Mouse (Mus musculus) mouse trophoblast stem cell (cell line): ENCODE data around the gene Pcif1.
"Not testable (repeated sequence)": the region's sequence is repeated elsewhere in the genome, so short reads cannot be mapped to it uniquely, and the experiment has no call there.

Experiments used
- in situ Hi-C, 2 experiments: fragments of 300-500 bp; cut with MseI, MboI; formaldehyde crosslinking; loops; 2 replicates in 1 of 2; 3 replicates in 1 of 2; pipeline ENCODE4 v1.15.1; 2025

The Pcif1 gene

GRCm38 (mm10) chr2:164879228-164879567 lies at the start of gene Pcif1:
Gene Pcif1 (plus strand): TSS chr2:164879304.
- in situ Hi-C loops = no loop called here

- in situ Hi-C loops = no loop called here
These were observed 48.1 kb upstream of the Pcif1 start for GRCm38 (mm10) chr2:164831029-164831428.

- in situ Hi-C loops = no loop called here
These were observed 46.9 kb upstream of the Pcif1 start for GRCm38 (mm10) chr2:164832032-164832747.

GRCm38 (mm10) chr2:164832748-164833301 lies 46.3 kb upstream of the Pcif1 start, which contains the start of gene Ctsa:
Gene Ctsa (plus strand): TSS chr2:164832873.
- in situ Hi-C loops = no loop called here

GRCm38 (mm10) chr2:164833314-164833959 lies 45.7 kb upstream of the Pcif1 start, which contains the start of gene Neurl2:
Gene Neurl2 (minus strand): TSS chr2:164833456.
- in situ Hi-C loops = no loop called here

- in situ Hi-C loops = no loop called here
These were observed 44.6 kb upstream of the Pcif1 start for GRCm38 (mm10) chr2:164834531-164834930.

GRCm38 (mm10) chr2:164835164-164835563 lies 43.9 kb upstream of the Pcif1 start:
- in situ Hi-C loops = no loop called here

- in situ Hi-C loops = no loop called here
These were observed 33.3 kb upstream of the Pcif1 start for GRCm38 (mm10) chr2:164845782-164846181.

GRCm38 (mm10) chr2:164850061-164850460 lies 29.0 kb upstream of the Pcif1 start:
- in situ Hi-C loops = no loop called here

- in situ Hi-C loops = not testable (repeated sequence)
These were observed 23.5 kb upstream of the Pcif1 start for GRCm38 (mm10) chr2:164855572-164855971.

GRCm38 (mm10) chr2:164856309-164857100 lies 22.6 kb upstream of the Pcif1 start:
- in situ Hi-C loops = no loop called here

GRCm38 (mm10) chr2:164857101-164857821 lies 21.8 kb upstream of the Pcif1 start, which contains the start of gene Pltp:
Gene Pltp (minus strand): TSS chr2:164857711.
- in situ Hi-C loops = no loop called here

- in situ Hi-C loops = no loop called here
These were observed 21.1 kb upstream of the Pcif1 start for GRCm38 (mm10) chr2:164857842-164858553.

GRCm38 (mm10) chr2:164859155-164859554 lies 19.9 kb upstream of the Pcif1 start:
- in situ Hi-C loops = no loop called here

- in situ Hi-C loops = no loop called here
These were observed 19.3 kb upstream of the Pcif1 start for GRCm38 (mm10) chr2:164859640-164860432.

GRCm38 (mm10) chr2:164861094-164861493 lies 18.0 kb upstream of the Pcif1 start:
- in situ Hi-C loops = no loop called here

GRCm38 (mm10) chr2:164862179-164862861 lies 16.8 kb upstream of the Pcif1 start:
- in situ Hi-C loops = no loop called here

- in situ Hi-C loops = not testable (repeated sequence)
These were observed 15.7 kb upstream of the Pcif1 start for GRCm38 (mm10) chr2:164863411-164863810.

- in situ Hi-C loops = no loop called here
These were observed 14.5 kb upstream of the Pcif1 start for GRCm38 (mm10) chr2:164864593-164864992.
